Mouse (Mus musculus) 3T3-L1 (cell line): Measurements from ENCODE around the gene Gm3194.
"Not testable (repeated sequence)": the region's sequence is repeated elsewhere in the genome, so short reads cannot be mapped to it uniquely, and the experiment has no call there.

ENCODE experiments used
- DNase-seq: peaks from one replicate; pipeline ENCODE4 v3.0.0-alpha.2; 2015; ENCODE audit warnings: low read depth, low spot score

The Gm3194 gene

DNA sequence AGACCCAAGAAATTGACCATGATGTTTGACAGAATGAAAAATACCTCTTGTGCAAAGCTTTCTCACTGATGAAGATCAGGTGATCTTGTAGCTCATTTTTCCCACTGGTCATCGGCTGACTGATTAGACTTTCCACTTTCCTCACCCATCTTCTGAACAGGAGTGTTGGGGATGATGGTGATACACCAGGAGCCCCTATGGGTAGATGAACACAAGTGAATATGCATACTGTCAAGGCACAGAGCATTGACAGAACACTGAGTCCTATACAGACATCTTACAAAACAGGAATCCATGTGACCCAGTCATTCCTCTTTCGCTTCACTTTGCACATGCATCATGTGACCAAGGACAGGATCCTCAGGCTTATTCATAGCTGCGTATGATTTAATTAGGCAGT is at the start of gene Gm3194:
Gene Gm3194 (minus strand): TSS at position 101 of the 400 bp plus-strand sequence.
- not testable (repeated sequence) for DNase-seq

DNA sequence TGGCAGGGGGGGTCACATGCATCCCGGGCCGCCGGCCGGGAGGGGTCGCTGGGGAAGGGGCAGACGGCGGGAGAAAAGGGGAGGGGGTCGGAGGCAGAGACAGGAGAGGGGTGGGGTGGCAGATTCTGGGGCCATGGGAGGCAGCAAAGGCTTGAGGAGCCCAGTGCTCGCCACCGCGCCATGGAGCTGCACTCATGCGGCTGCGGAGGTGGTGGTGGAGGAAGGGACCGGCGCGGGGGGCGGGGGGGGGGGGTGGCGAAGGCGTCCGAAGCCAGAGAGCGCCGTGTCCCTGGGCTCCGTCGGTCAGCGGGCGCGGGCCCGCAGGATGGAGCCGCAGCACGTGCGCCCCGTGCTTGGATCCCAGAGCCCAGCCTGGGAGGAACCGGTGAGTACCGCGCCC is 46.1 kb upstream of the Gm3194 start, which contains the start of gene Gm3488:
Gene Gm3488 (plus strand): TSS at position 301 of the 400 bp plus-strand sequence.
- not testable (repeated sequence) for DNase-seq

GRCm38 (mm10) chr14:5483907-5484306 is 28.6 kb upstream of the Gm3194 start, which contains the start of gene Gm3187:
TSS of gene Gm3187 (plus strand) at chr14:5484207.
- DNase-seq = not testable (repeated sequence)

GRCm38 (mm10) chr14:5477730-5478129 is 22.5 kb upstream of the Gm3194 start, which contains the start of gene Gm8246:
TSS of gene Gm8246 (minus strand) at chr14:5477830.
- not testable (repeated sequence) for DNase-seq

DNA sequence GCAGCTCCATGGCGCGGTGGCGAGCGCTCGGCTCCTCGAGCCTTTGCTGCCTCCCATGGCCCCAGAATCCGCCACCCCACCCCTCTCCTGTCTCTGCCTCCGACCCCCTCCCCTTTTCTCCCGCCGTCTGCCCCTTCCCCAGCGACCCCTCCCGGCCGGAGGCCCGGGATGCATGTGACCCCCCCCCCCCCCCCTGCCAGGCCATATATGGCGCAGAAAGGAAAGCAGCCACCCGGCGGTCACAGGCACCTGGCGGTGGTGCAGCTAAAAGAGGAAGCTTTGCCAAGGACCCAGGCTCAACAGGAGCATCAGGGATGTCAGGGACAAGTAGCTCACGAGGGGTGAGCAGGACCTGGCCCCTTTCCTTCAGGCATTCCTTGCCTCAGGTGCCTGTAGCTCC is 5.2 kb upstream of the Gm3194 start:
- DNase-seq = not testable (repeated sequence)

DNA sequence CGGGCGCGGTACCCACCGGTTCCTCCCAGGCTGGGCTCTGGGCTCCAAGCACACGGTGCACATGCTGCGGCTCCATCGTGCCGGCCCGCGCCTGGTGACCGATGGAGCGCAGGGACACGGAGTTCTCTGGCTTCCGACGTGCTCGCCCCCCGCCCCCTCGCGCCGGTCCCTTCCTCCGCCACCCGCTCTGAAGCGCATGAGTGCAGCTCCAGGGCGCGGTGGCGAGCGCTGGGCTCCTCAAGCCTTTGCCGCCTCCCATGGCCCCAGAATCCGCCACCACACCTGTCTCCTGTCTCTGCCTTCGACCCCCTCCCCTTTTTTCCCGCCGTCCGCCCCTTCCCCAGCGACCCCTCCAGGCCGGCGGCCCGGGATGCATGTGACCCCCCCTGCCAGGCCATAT is 66.3 kb downstream of the Gm3194 start, which contains the start of gene Gm3500:
Gene Gm3500 (minus strand): TSS at position 101 of the 400 bp plus-strand sequence.
- DNase-seq = not testable (repeated sequence)
